Mouse (Mus musculus) myocyte (in vitro differentiated cells): ENCODE measurements around the gene Cdiptos. TPM values are rescaled to one million over a fixed set of nuclear protein-coding genes. Genes with fewer than 3 reads are reported as not detected.

Experiments
- H3K27me3 ChIP-seq: one replicate; pipeline ENCODE4 v1.6.1; 2011; ENCODE audit not compliant: control insufficient read depth, insufficient read depth, insufficient read length
- H3K36me3 ChIP-seq: one replicate; pipeline ENCODE4 v1.6.1; 2011; ENCODE audit not compliant: control insufficient read depth, insufficient read depth
- H3K4me2 ChIP-seq: one replicate; pipeline ENCODE4 v1.6.1; 2011; ENCODE audit warnings: low read depth, control low read depth
- H3K4me3 ChIP-seq: one replicate; pipeline ENCODE4 v1.5.1; 2011; ENCODE audit warnings: mild to moderate bottlenecking, control low read depth, moderate library complexity
- H3K79me2 ChIP-seq: one replicate; pipeline ENCODE4 v1.6.1; 2011; ENCODE audit not compliant: control insufficient read depth, insufficient read depth
- H3ac ChIP-seq: one replicate; pipeline ENCODE4 v1.6.1; 2011; ENCODE audit not compliant: control insufficient read depth, insufficient read length
- CEBPB ChIP-seq: IDR thresholded peaks from 2 replicates; pipeline ENCODE4 v1.6.1; 2011; ENCODE audit warnings: mild to moderate bottlenecking, moderate library complexity; ENCODE audit not compliant: poor library complexity, insufficient read depth, severe bottlenecking
- E2F4 ChIP-seq: IDR thresholded peaks from one replicate; pipeline ENCODE4 v1.6.1; 2011; ENCODE audit warnings: mild to moderate bottlenecking, control low read depth, moderate library complexity; ENCODE audit not compliant: insufficient read depth
- MAX ChIP-seq: IDR thresholded peaks from one replicate; pipeline ENCODE4 v1.6.1; 2011; ENCODE audit warnings: low read depth, mild to moderate bottlenecking, control low read depth
- MYOD1 ChIP-seq, 3 experiments: IDR thresholded peaks; one replicate each; pipeline ENCODE4 v1.6.1; 2011; ENCODE audit warnings: control low read depth in 2 of 3, low read depth in 2 of 3, mild to moderate bottlenecking in 2 of 3, moderate library complexity in 1 of 3; ENCODE audit not compliant: insufficient read length in 2 of 3, control insufficient read depth in 1 of 3
- MYOG ChIP-seq, 3 experiments: IDR thresholded peaks; one replicate each; pipeline ENCODE4 v1.6.1; 2011; ENCODE audit warnings: control low read depth in 2 of 3, low read depth in 2 of 3, mild to moderate bottlenecking in 2 of 3; ENCODE audit not compliant: insufficient read length in 2 of 3, control insufficient read depth in 1 of 3, insufficient read depth in 1 of 3
- POLR2A ChIP-seq: IDR thresholded peaks from one replicate; pipeline ENCODE4 v1.6.1; 2011; ENCODE audit warnings: low read depth, mild to moderate bottlenecking, control low read depth, moderate library complexity; ENCODE audit not compliant: insufficient read length
- POLR2AphosphoS2 ChIP-seq: IDR thresholded peaks from one replicate; pipeline ENCODE4 v1.6.1; 2011; ENCODE audit warnings: low read depth, control low read depth; ENCODE audit not compliant: insufficient read length
- REST ChIP-seq: IDR thresholded peaks from one replicate; pipeline ENCODE4 v1.6.1; 2011; ENCODE audit warnings: mild to moderate bottlenecking, control low read depth, moderate library complexity; ENCODE audit not compliant: insufficient read depth, insufficient read length
- SRF ChIP-seq: IDR thresholded peaks from one replicate; pipeline ENCODE4 v1.6.1; 2011; ENCODE audit warnings: low read depth; ENCODE audit not compliant: control insufficient read depth, insufficient read length
- TCF12 ChIP-seq: IDR thresholded peaks from one replicate; pipeline ENCODE4 v1.6.1; 2011; ENCODE audit warnings: mild to moderate bottlenecking, control low read depth; ENCODE audit not compliant: poor library complexity, insufficient read depth, severe bottlenecking
- TCF3 ChIP-seq: IDR thresholded peaks from one replicate; pipeline ENCODE4 v1.6.1; 2011; ENCODE audit warnings: low read depth, control low read depth; ENCODE audit not compliant: insufficient read length
- USF1 ChIP-seq: IDR thresholded peaks from one replicate; pipeline ENCODE4 v1.6.1; 2011; ENCODE audit warnings: low read depth, mild to moderate bottlenecking, control low read depth, moderate library complexity
- polyA plus RNA-seq: library from polyadenylated mRNA; unstranded; fragments of >200 nt; fragmentation: generic; extraction: Trizol; gene quantifications from one replicate; pipeline ENCODE4 v1.2.1, GENCODE M21; 2012; ENCODE audit warnings: missing spikeins

The Cdiptos gene
- polyA plus RNA-seq, 1 experiment: 0.18 TPM

GRCm38 (mm10) chr7:127009307-127010085 is 33.6 kb upstream of the Cdiptos start:
- H3K79me2 ChIP-seq: peaks cover 35% of the 10 kb centered on the region
- peak overlapping the region; percentile 20 for H3ac ChIP-seq
- TF ChIP-seq POLR2AphosphoS2 (peak; percentile 6), TCF12 (no peak), REST (no peak), MAX (no peak), SRF (no peak), MYOG (IDR thresholded peaks at IDR 0.05; ENCODE audit: control insufficient read depth in 1 of 3, insufficient read depth in 1 of 3, insufficient read length in 2 of 3, low read depth in 2 of 3) (no peak), TCF3 (no peak), E2F4 (no peak), POLR2A (peak; percentile 4), CEBPB (no peak)
- no peaks in the 10 kb centered on the region for H3K36me3 ChIP-seq
- no peaks in the 10 kb centered on the region for H3K27me3 ChIP-seq
- no peak overlapping the region for H3K4me3 ChIP-seq
- H3K4me2 ChIP-seq: peak overlapping the region; percentile 69

- Histone ChIP-seq H3K36me3 (no peaks in the 10 kb centered on the region), H3K27me3 (no peaks in the 10 kb centered on the region), H3K79me2 (peaks cover 25% of the 10 kb centered on the region), H3K4me2 (peak overlapping the region; percentile 69), H3ac (peak overlapping the region; percentile 20), H3K4me3 (no peak overlapping the region)
- TF ChIP-seq TCF12 (peak; percentile 41), POLR2AphosphoS2 (peak; percentile 23), POLR2A (peak; percentile 31), MYOD1 (IDR thresholded peaks at IDR 0.05; ENCODE audit: control insufficient read depth in 1 of 3, insufficient read length in 2 of 3, low read depth in 2 of 3) (peak; percentile 3 to 78 (median 49)), TCF3 (no peak), SRF (no peak), MYOG (IDR thresholded peaks at IDR 0.05; ENCODE audit: control insufficient read depth in 1 of 3, insufficient read depth in 1 of 3, insufficient read length in 2 of 3, low read depth in 2 of 3) (peak in 2 of 3 experiments; percentile 71 to 83), MAX (no peak)
These were observed 32.5 kb upstream of the Cdiptos start for GRCm38 (mm10) chr7:127008239-127009019.

DNA sequence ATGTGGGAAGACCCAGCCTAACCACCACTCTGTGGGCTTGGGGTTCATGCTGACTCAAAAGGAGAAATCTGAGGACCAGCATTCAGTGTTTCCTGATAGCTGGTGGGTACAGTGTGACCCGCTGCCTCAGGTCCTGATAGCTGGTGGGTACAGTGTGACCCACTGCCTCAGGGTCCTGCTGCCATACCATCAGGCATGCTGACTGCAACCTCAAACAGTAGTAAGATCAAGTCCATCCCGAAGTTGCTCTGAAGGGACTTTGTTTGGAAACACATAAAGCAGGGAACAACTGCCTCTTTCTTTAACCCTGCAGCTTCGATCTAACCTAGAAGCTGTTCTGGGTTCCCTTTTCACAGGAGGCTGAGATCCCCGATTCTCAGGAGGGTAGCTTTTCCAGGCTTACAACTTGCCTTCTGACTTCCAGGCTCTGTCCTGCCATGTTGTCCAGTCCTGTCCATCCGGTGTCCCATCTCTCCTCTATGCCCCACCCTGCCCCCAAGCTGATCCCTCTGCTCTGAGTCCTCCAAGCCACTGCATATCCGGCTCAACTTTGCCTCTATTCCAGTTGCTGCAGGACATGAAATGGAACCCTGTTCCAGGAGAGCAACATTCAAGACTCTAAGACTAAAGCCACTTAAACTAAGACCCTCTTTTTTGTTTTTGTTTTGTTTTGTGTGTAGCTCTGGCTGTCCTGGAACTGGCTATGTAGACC is 31.6 kb upstream of the Cdiptos start:
- H3K36me3 ChIP-seq: no peaks in the 10 kb centered on the region
- peaks cover 17% of the 10 kb centered on the region for H3K79me2 ChIP-seq
- H3K4me2 ChIP-seq: no peak overlapping the region
- no peak overlapping the region for H3ac ChIP-seq
- H3K27me3 ChIP-seq: no peaks in the 10 kb centered on the region
- no peak overlapping the region for H3K4me3 ChIP-seq
- no peak for TF ChIP-seq CEBPB
- TF ChIP-seq TCF12: no peak
- no peak for TF ChIP-seq SRF
- no peak for TF ChIP-seq POLR2AphosphoS2
- no peak for TF ChIP-seq MYOG (IDR thresholded peaks at IDR 0.05; ENCODE audit: control insufficient read depth in 1 of 3, insufficient read depth in 1 of 3, insufficient read length in 2 of 3, low read depth in 2 of 3)
- TF ChIP-seq MAX: no peak
- no peak for TF ChIP-seq POLR2A
- no peak for TF ChIP-seq TCF3
- no peak for TF ChIP-seq E2F4
- TF ChIP-seq MYOD1 (IDR thresholded peaks at IDR 0.05; ENCODE audit: control insufficient read depth in 1 of 3, insufficient read length in 2 of 3, low read depth in 2 of 3): no peak
- TF ChIP-seq REST: no peak
- TF ChIP-seq USF1: no peak

- no peaks in the 10 kb centered on the region for H3K36me3 ChIP-seq
- peaks cover 6% of the 10 kb centered on the region for H3K79me2 ChIP-seq
- TF ChIP-seq E2F4 (no peak), MYOD1 (IDR thresholded peaks at IDR 0.05; ENCODE audit: control insufficient read depth in 1 of 3, insufficient read length in 2 of 3, low read depth in 2 of 3) (peak in 2 of 3 experiments; percentile 56 to 69)
- no peak overlapping the region for H3K4me2 ChIP-seq
- no peak overlapping the region for H3ac ChIP-seq
- H3K4me3 ChIP-seq: no peak overlapping the region
- H3K27me3 ChIP-seq: no peaks in the 10 kb centered on the region
These were observed 28.4 kb upstream of the Cdiptos start for GRCm38 (mm10) chr7:127004122-127004875.
